Mouse (Mus musculus) adrenal gland, postnatal 25 days (tissue): ENCODE measurements around the gene Tdrd7. TPM values are rescaled to one million over a fixed set of nuclear protein-coding genes. Genes with fewer than 3 reads are reported as not detected.
A peak's percentile ranks its signal among the peaks of the same experiment; 100 is the strongest.

ENCODE experiments used
- DNase-seq: peaks from one replicate; pipeline ENCODE4 v3.0.0; 2021; ENCODE audit warnings: mixed read lengths
- total RNA-seq: library from RNA; stranded (reverse); gene quantifications from 2 replicates; pipeline ENCODE4 v1.2.3, GENCODE M21; 2021

Tdrd7 gene
- total RNA-seq, 1 experiment from 2014 or later: 31.2 TPM

DNA sequence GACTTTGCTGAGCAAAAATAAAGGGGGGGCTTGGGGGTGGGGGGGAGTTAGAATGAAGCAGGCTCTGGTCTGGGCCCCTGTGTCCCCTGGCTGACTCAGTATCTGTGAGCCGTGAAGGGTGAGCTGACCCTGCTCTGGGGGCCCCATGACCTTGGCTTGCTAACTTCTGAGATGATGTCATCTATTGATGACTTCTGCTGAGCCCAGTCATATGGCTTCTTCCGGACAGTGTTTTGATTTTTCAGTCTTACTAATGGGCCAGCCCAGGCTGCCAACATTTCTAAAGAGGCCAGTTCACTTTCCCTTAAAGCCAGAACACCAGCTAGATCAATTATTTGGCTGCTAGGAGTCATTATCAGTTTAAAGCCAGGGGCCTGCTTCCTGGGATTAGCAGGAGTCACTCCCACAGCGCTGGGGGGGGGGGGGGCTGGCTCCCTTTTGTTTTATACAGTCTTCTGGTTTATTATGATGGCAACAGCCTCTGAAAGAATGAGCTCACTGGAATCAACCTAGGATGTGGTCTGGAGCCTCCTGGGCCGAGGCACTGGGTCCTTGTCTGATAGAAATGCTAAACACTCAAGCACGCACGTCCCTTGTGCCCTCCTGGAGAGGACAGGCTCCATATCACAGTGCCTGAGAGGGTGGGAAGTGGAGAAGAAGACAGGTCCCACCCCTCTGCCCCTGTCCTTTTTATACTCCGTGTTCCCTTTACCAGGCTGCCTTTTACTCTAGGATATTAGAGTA lies 76.8 kb downstream of the Tdrd7 start:
- DNase-seq: peak; percentile 37

DNA sequence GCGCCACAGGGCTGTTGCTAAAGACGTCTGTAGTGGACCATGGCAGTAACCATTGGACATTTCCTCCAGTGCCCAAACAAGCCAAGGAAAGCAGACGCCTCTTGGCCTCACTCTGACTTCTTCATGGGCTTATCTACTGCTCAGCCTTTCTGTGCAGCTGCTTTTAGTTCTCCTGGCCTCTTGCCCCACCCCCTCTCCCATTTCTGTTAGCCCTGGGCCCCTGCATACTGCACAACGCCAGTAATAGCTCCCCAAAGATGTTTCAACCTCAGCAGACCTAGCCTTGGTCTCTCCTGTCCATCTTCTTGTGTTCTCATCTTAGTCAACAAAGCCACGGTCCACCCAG lies 77.3 kb downstream of the Tdrd7 start:
- DNase-seq: no peak

DNA sequence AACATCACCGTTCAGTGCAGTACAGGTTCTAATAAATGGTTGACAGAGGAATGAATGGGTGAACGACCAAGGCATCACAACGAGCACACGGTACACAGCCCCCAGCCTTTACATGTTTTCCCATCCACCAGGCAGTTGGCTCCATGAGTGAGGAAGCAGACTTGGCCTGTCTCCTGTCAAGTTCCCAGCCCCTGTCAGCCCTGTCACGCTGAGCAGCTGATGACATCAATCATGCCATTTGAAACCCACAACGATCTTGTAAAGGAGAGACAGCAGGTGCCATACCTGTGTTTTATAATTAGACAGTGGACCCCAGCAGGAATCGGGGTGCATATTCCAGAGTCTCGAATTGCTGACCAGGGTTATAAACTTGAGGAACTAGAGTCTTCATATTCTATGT lies 78.2 kb downstream of the Tdrd7 start:
- DNase-seq: no peak

DNA sequence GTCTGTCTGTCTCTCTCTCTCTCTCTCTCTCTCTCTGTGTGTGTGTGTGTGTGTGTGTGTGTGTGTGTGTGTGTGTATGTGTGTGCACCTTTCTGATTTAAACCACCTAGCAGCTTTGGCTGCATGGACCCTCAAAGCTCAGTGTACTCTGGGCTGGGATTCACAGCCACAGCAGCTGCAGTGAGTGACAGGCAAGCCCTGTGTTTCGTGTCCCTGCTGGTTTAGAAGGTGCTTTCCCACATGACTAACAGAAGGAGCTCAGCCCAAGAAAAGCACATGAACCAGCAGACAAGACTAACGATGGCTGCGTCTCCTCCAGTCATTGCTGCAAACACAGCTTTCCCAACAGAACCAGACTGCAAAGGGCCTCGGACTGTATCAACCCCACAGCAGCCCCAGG lies 82.8 kb downstream of the Tdrd7 start:
- no peak for DNase-seq

DNA sequence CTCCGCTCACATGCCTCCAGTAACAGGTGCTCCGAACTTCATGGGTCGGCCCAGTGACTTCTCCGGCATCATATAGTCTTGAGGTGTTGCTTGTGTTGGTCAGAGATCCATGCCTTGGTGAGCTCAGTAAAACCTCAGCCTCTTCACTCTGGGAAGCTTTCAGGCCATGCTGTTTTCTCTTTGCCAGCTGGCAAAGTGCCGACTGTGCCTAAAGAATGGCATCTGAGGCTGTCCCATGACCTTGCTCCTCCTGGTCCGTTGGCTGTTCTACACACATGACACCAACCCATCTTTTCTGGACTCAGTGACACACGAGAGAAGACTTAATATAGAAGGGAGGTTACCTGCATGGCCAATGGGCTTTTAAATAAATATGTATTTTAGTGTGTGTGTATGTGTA lies 83.3 kb downstream of the Tdrd7 start:
- DNase-seq: no peak

DNA sequence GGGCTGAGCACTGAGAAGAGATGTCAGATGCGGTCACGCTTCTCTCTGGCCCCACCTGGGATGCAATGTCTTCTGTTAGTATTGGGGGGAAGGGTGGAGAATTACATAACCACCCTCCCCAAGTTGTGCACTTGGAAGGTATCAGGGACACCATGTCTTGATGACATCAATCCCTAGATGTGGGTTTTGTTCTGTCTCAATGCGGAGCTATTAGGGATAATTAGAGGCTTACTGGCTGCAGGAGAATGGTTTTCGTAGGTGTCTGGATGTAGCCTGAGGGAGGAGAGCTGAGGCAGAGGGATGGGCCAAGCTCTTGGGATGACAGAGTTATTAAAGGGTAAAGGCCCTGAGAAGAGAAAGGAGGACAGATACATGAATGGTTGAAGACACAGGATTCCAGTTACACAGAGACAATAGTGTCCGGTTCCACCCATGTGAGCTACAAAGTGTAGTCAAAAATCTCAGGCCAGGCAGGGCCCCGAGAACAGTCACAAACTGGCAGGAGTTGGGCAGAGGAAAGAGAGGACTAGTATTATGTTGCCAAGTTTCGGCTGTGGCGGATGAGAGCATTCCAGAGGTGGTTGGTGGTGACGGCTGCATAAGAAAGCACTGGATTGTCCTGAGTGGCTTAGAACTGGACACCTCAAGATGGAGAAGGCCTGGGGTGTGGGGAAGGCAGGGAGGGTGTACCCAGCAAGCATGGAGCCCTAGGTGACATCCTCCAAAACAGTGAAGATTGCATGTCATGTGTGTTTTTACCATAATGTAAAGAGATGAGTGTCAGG lies 88.4 kb downstream of the Tdrd7 start:
- no peak for DNase-seq

DNA sequence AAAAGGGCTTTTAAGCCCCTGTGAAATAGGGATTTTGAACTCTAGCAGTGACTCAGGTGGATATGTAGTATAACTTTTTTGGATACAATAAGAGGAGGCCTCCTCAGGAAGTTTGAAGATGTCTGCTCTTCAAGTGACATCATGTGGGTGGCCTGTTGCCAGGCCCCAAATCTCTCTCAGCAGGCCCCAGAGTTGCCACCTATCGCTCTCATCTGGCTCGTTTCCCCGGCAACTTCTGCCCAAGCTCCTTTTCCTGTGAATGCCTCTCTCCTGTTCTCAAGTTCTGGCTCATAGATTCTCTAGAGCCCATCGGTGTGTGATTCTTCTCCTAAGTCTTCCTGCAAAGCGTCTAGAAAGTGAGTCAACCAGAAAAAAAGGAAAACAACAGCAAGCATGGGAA lies 91.0 kb downstream of the Tdrd7 start:
- no peak for DNase-seq

DNA sequence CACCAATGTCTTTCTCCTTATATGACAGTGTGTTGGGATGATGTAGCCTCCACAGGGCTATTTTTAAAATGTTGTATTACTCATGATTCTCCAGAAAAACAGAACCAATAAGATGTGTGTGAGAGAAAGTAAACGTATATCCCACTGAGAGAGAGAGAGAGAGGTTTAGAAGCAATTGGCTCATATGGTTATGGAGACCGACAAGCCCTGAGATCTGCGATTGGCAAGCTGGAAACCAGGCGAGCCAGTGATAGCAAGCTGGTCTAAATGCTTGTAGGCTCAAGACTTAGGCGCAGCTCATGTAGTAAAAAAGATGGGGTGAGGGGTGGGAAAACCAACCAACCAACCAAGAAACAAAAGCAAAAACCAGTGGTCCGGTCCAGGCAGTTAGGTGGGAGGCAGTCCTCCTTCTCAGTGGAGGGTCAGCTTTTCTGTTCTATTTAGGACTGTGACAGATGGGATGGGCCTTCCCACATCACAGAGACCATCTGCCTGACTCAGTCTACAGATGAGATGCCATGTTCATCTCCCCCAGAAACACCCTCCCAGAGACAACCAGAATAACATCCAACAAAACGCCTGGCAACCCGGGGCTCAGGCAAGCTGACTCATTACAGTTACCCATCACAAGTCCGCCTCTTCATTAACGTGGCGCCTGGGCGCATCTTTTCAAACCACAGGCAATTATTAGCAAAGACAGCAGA lies 96.3 kb downstream of the Tdrd7 start:
- DNase-seq: no peak

DNA sequence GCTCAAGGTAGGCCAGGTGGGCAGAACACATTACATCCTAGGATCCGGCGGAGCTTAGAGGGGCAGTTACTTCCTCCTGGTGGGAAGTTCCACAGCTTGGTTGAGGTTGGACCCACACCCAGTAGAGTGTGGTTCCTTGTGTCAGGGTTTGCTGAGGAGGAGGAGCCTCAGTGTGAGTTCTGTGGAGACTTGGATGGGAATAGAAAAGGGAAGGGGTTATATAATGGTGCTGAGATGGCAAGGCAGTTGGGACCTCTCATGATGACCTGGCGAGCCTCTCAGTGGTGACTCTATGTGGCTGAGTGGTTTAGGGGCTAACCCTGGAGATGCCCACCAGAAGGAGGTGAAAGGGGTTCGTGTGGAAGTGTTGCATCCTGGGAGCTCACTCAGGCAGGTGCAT lies 98.7 kb downstream of the Tdrd7 start:
- DNase-seq: no peak

DNA sequence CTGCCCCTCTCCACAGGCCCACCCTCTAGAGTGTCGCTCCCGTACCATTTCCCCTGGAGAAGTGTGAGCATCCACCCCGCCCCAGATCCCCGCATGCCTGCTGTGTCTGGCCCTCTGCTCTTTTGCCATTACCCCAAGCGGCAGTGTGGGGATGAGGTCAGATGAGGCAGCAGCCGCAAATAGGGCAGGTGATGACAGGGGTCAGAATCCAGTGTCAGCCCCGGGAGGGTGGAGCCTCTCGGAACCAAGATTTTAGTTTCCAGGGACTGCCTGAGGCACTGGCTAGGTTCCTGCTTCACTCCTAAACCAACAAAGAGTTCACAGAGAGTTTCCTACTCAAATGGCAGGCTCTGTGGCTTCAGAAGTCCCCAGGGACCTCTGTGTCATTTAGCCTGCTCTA lies 99.1 kb downstream of the Tdrd7 start:
- DNase-seq: no peak

DNA sequence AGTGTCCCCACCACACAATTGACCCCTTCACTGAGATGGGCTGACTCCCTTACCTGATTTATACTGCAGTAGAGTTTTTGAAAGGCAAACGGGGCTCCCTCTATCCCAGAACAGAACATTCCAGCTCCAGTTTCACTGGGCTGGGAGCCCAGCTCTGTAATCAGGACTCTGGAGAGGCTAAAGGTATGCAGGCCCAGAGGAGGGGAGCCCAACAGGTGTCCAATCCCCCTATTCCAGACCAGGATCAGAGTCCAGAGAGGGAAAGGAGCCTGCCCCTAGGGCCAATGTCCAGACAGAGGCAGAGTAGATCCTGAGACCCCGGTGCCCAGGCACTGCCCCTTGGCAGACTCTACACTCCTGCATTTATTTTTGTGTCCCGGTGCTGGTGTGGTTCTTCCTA lies 99.8 kb downstream of the Tdrd7 start:
- DNase-seq: no peak

DNA sequence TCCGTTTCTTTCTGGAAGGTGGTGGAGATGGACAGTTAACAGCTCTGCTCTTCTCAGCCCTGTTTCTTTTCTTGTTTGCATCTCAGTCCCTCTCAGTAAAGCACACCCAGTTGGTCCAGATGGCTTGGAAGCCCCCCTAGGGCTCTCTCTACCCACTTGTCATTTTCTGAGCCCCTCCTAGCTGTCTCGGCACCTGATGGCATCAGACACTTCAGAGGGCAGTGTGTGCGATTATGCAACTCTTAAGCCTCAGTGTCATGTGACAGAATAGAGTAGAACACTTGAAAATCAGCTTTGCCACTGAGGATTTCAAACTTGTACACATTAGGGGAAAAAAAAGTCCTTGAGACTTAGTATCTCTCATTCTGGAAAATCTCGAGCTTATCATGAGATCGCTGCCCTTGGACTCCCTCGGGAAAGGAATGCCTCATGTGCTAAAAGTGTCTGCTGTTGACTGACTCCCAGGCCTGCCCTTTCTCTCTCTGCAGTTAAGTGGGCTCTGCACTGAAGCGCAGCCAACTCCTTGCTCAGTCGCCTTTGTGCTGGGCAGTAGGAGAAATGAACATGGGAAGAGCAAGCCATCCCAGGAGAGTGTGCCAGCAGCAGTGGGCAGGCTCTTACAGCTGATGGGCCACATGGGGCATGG lies 100.7 kb downstream of the Tdrd7 start:
- peak; percentile 17 for DNase-seq

DNA sequence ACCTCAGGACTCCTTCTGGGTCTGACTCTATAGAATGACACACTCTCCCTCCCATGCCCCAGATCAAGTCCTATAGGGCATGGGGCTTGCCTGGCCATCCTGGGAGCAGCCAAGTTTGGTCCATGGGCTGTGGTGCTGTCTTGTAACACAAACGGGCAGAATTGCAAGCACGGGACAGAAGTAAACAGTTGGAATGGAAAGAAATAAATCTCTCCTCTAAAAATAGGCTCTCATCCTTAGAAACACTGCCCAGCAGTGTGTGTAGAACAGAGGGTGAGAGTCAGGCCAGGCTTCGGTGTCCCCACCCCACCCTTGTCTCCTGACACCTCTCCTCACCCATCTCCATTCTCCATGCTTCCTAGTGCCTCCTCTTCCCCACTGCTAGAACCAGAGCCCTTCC lies 102.9 kb downstream of the Tdrd7 start:
- no peak for DNase-seq

DNA sequence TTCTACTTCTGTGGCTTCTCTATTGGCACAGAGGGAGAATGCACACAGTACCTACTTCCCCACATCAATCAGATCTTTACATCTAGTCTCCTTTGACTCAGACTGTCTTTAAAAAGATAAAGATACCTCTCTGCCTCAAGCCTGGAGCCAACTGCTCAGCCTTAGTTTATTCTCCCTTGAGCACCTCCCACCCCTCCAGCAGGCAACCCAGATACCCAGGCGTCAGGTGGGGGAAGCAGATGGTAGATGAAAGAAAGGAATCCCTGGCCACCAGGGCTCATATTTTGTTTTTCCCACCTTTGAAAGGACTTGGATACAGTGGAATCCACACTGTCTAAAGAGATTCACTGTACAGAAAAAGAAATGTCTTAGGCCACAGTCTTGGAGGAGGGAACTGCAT lies 103.4 kb downstream of the Tdrd7 start:
- DNase-seq: no peak

DNA sequence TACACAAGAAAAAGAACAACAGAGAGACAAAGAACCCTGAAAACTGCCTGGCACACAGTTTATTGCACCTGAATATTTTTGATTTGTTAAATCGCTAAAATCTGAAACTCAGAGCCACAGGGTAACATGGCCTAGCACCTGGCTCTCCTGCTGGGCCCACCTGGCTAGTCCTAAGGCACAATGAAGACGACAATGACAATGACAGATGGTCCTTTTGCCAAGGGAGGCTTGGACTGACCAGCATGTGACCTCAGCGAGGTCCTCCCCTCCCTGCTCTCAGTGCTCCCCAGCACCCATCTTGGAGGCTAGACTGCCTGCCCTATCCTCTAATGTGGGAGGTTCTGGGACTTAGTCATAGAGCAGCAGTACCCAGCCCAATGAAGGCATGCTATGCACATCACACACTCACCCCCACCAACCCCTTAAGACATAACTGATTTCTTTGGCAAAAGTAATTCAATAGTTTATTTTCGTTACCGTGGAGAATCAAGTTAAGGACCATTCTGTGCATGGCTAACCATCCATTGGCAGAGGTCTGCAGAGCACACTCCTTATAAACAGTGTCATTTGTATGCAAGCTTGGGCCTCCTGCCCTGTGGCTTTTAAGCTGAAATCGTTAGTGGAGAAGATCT lies 104.8 kb downstream of the Tdrd7 start:
- no peak for DNase-seq

DNA sequence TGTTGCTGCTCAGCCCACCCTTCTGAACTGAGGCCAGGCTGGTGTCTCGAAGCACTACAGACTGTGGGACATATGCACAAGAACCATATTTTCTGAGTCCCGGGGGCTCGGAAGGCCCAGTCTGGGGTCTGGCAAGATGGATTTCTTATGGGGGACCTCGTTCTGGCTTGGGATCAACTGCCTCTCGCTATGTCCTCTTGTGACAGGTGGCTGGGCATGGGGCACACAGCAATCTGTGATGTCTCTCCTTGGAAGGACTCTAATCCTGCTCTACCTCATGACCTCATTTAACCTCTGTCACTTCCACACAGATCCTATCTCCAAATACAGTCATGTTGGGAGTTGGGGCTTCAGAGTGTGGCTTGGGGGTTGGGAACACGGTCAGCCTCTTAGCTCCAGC lies 107.5 kb downstream of the Tdrd7 start:
- no peak for DNase-seq

DNA sequence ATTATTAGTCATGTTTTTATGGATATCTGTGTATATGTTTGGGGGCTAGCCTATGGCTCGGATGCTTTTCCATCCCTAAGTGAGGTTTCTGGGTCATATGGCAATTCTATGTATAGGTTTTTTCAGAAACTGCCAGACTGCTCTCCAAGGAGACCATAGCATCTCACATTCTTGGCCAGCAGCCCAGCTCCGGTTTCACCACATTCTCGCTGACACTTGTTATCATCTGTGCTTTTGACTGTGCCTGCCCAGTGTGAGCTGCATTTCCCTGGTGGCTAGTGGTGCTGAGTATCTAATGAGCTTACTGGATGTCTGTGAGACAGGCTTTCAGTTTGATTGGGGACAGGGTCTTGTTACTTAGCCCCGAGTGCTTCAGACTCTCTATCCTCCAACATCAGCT lies 108.6 kb downstream of the Tdrd7 start:
- DNase-seq: peak; percentile 19

DNA sequence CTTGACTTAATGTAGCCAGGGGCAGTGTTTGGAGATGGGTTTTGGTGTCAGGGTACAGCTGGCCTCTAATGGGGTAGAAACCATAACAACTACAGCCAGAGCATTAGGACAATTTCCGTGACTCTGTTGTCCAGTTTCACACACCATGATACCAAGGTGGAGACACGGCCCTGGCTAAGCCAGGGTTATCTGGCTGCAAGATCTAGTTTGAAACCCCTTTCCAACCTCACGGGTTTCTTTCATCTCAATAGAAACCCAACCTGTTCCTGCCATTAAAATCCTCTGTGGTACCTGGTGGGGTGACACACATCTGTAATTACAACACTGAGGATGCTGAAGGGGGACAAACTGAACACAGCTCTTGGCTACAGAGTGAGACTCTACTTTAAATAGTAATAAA lies 110.5 kb downstream of the Tdrd7 start:
- no peak for DNase-seq

DNA sequence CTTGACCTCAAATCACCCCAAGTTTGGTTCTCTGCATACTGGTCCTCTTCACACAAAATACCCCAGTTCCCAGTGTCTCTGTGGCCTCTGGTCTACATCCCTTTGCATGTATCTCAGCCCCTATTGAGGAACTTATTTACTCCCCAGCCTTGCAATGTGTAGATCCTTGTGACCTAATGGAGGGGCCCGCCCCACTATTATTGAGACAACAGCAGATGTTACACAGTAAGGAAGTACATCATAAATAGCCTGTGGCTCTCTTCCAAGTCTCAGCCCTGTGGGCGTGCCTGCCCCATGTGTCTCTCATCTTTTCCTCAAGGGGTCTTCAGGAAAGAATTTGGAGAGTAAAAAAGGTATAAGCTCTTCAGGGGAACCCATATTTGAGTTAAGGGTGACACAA lies 111.8 kb downstream of the Tdrd7 start:
- no peak for DNase-seq

DNA sequence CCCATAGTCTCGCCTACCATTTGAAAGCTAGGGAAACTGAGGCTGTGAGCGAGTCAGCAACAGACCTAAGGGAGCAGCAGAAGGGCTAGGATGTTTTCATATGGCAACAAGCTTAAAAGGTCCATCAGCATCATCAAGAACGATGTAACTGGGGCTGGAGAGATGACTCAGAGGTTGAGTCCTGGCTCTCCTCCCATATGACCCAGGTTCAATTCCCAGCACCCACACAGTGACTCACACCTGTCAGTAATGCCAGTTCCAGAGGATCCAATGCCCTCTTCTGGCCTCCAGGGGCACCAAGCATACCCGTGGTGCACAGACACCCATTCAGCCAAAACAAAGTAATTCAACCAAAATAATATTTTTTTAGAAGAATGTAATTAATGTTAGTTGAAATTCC lies 115.1 kb downstream of the Tdrd7 start:
- DNase-seq: no peak

DNA sequence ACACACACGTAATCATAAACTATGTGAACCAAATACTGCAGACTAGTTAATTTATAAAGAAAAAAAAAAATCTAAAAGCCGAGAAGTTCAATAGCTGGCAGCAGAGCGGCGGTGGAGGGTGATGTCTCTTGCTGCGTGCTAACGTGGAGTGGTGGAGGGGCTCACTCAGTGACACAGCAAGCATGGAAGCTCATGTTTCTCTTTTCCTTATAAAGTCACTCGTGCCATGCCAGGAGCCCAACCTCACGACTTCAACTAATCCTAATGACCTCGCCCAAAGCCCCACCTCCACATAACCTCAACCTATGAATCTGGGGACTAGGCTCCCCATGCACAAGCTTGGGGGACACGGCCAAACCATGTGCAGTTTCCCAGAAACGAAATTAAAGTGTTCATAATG lies 117.4 kb downstream of the Tdrd7 start:
- DNase-seq: no peak
